Mouse (Mus musculus) G1E (cell line): ENCODE data around the gene Gm5868. TPM values are rescaled to one million over a fixed set of nuclear protein-coding genes. Genes with fewer than 3 reads are reported as not detected.

ENCODE experiments used
- ATAC-seq: 2 replicates; pipeline ENCODE4 v1.8.0; 2016; ENCODE audit warnings: mild to moderate bottlenecking; ENCODE audit not compliant: insufficient number of reproducible peaks, poor library complexity, low FRiP score, severe bottlenecking; ENCODE audit errors: extremely low read depth
- DNase-seq: peaks from one replicate; pipeline ENCODE4 v3.0.0; 2012; ENCODE audit warnings: low spot score
- H3K27me3 ChIP-seq: 2 replicates; pipeline ENCODE4 v1.6.1; 2012; ENCODE audit warnings: mild to moderate bottlenecking, low read length, inconsistent platforms; ENCODE audit not compliant: insufficient read depth
- H3K36me3 ChIP-seq: replicated peaks from 2 replicates; pipeline ENCODE3; 2012; ENCODE audit warnings: mild to moderate bottlenecking, inconsistent platforms
- H3K4me1 ChIP-seq: 2 replicates; pipeline ENCODE4 v1.6.1; 2012; ENCODE audit warnings: low read depth, low read length, inconsistent platforms, mixed read lengths; ENCODE audit not compliant: insufficient read depth
- H3K4me3 ChIP-seq: 2 replicates; pipeline ENCODE4 v1.5.1; 2012; ENCODE audit warnings: low read depth, mild to moderate bottlenecking, inconsistent platforms, low read length, moderate library complexity, mixed read lengths
- H3K9me3 ChIP-seq: replicated peaks from 2 replicates; pipeline ENCODE4 v1.6.1; 2012; ENCODE audit warnings: inconsistent platforms
- CTCF ChIP-seq: IDR thresholded peaks from 2 replicates; pipeline ENCODE4 v1.5.1; 2012; ENCODE audit warnings: low read depth, low read length, inconsistent platforms, mixed read lengths
- GATA1 ChIP-seq: IDR thresholded peaks from 2 replicates; pipeline ENCODE4 v1.6.1; 2012; ENCODE audit warnings: borderline replicate concordance, low read length, inconsistent platforms, mixed read lengths
- GATA2 ChIP-seq: IDR thresholded peaks from 2 replicates; pipeline ENCODE4 v1.6.1; 2012; ENCODE audit warnings: low read depth, low read length, inconsistent platforms, borderline replicate concordance
- POLR2AphosphoS5 ChIP-seq: IDR thresholded peaks from 2 replicates; pipeline ENCODE4 v1.6.1; 2012; ENCODE audit warnings: low read depth, low read length, inconsistent platforms; ENCODE audit not compliant: insufficient replicate concordance
- TAL1 ChIP-seq: conservative IDR thresholded peaks from 2 replicates; pipeline ENCODE4 v1.6.1; 2012; ENCODE audit warnings: low read depth, low read length, inconsistent platforms, mixed read lengths
- polyA plus RNA-seq: library from polyadenylated mRNA; stranded (reverse); fragments of >175 nt; gene quantifications from 2 replicates; pipeline ENCODE4 v1.2.3, GENCODE M21; 2012
- total RNA-seq, 2 experiments: library from RNA; stranded (forward) in 1 of 2; stranded (reverse) in 1 of 2; fragments of 200-1000 nt in 1 of 2; fragments of >200 nt in 1 of 2; fragmentation: Nextera tagmentation in 1 of 2; gene quantifications; 2 replicates each; pipeline ENCODE4 v1.2.3; 2014 to 2017

The Gm5868 gene
- total and polyA plus RNA-seq, 3 experiments = 0.16 TPM; not detected in 2

- Histone ChIP-seq H3K4me1 (no peaks in the 10 kb centered on the region), H3K36me3 (peaks cover 40% of the 10 kb centered on the region), H3K27me3 (no peaks in the 10 kb centered on the region), H3K9me3 (no peaks in the 10 kb centered on the region), H3K4me3 (no peak overlapping the region)
- TF ChIP-seq TAL1 (no peak), GATA1 (no peak), CTCF (no peak), POLR2AphosphoS5 (no peak), GATA2 (no peak)
- ATAC-seq (no peak), DNase-seq (no peak)
Observed at GRCm38 (mm10) chr5:72551209-72551608, 36.1 kb downstream of the Gm5868 start.

Other genes with a start within 250 kb of the Gm5868 start
- not detected in 2 replicates for gene Corin, start 83.1 kb downstream of the Gm5868 start, total RNA-seq (2014; fragmentation: Nextera tagmentation)
- under 0.01 and 0.66 TPM in 2 replicates for gene Corin, start 83.1 kb downstream of the Gm5868 start, total RNA-seq (2017)
- not detected in 2 replicates for gene Corin, start 83.1 kb downstream of the Gm5868 start, polyA plus RNA-seq
- gene Nfxl1, start 27.9 kb downstream of the Gm5868 start, total RNA-seq (2014; fragmentation: Nextera tagmentation) = 27.4 and 33.8 TPM in 2 replicates
- gene Nfxl1, start 27.9 kb downstream of the Gm5868 start, total RNA-seq (2017) = 16.7 and 23.3 TPM in 2 replicates
- gene Nfxl1, start 27.9 kb downstream of the Gm5868 start, polyA plus RNA-seq = 9.0 and 9.1 TPM in 2 replicates
- not detected in 2 replicates for gene Zar1, start 6.3 kb downstream of the Gm5868 start, total RNA-seq (2014; fragmentation: Nextera tagmentation)
- gene Zar1, start 6.3 kb downstream of the Gm5868 start, total RNA-seq (2017) = 0.11 TPM in 1 of 2 replicates, not detected in the other
- not detected in 2 replicates for gene Zar1, start 6.3 kb downstream of the Gm5868 start, polyA plus RNA-seq
- 4.9 TPM in 1 of 2 replicates, not detected in the other for gene Cnga1, start 56.7 kb upstream of the Gm5868 start, total RNA-seq (2014; fragmentation: Nextera tagmentation)
- gene Cnga1, start 56.7 kb upstream of the Gm5868 start, total RNA-seq (2017) = 0.06 and 0.27 TPM in 2 replicates
- gene Cnga1, start 56.7 kb upstream of the Gm5868 start, polyA plus RNA-seq = not detected in 2 replicates
- gene Nipal1, start 60.2 kb upstream of the Gm5868 start, total RNA-seq (2014; fragmentation: Nextera tagmentation) = not detected in 2 replicates
- gene Nipal1, start 60.2 kb upstream of the Gm5868 start, total RNA-seq (2017) = 0.05 and 0.17 TPM in 2 replicates
- not detected in 2 replicates for gene Nipal1, start 60.2 kb upstream of the Gm5868 start, polyA plus RNA-seq
- 1.9 and 2.0 TPM in 2 replicates for gene Txk, start 165.2 kb upstream of the Gm5868 start, total RNA-seq (2014; fragmentation: Nextera tagmentation)
- 0.87 and 1.9 TPM in 2 replicates for gene Txk, start 165.2 kb upstream of the Gm5868 start, total RNA-seq (2017)
- gene Txk, start 165.2 kb upstream of the Gm5868 start, polyA plus RNA-seq = not detected in 2 replicates